ENCODE assay signal across 12 mouse cellular contexts in genomic region chr10:101302138-101302780, GRCm38 (mm10).
"Had no signal": no experiment of that assay in that cellular context is flagged by ENCODE, and none has a peak within 500 bp of the region (broad histone marks: within the 10 kb centered on the region; RNA-seq: fewer than 3 reads in every experiment).

No protein-coding gene starts in this region.

- H3K4me1 ChIP-seq: limb, embryonic 13.5 days had no signal

- H3K4me2 ChIP-seq: limb, embryonic 13.5 days had no signal

- H3K27ac ChIP-seq: kidney, postnatal 0 days; limb, embryonic 13.5 days; liver, embryonic 14.5 days had no signal

- H3K4me3 ChIP-seq: limb, embryonic 13.5 days had no signal

- H3K9me3 ChIP-seq: limb, embryonic 13.5 days had no signal

- H3K9ac ChIP-seq: limb, embryonic 13.5 days; liver, embryonic 14.5 days had no signal

- H3K27me3 ChIP-seq: limb, embryonic 13.5 days had no signal

- H3K36me3 ChIP-seq: limb, embryonic 13.5 days had no signal

- DNase-seq: kidney, adult 11 months; kidney, adult 9 months; kidney, postnatal 36 days; left cerebral cortex, postnatal 4 days; lung, adult 18-20 months; right cerebral cortex, postnatal 4 days; spleen, adult 18-20 months; thymus, adult 18-20 months; thymus, postnatal 25 days had no signal
